Mouse (Mus musculus) kidney, embryonic 16.5 days (tissue): ENCODE results near the gene Lrrc8e. TPM values are rescaled to one million over a fixed set of nuclear protein-coding genes. Genes with fewer than 3 reads are reported as not detected.
"Not testable (repeated sequence)": the region's sequence is repeated elsewhere in the genome, so short reads cannot be mapped to it uniquely, and the experiment has no call there.

Source experiments
- ATAC-seq: fragments of 200-750 bp; cut with Nextera tagmentation; 2 replicates; pipeline ENCODE4 v1.8.0; 2017; ENCODE audit warnings: moderate TSS enrichment; ENCODE audit not compliant: low FRiP score, low TSS enrichment
- H3K27ac ChIP-seq: fragments of 300-500 bp; sonication (generic); 2 replicates; pipeline ENCODE4 v1.5.1; 2014; ENCODE audit warnings: low read length
- H3K27me3 ChIP-seq: fragments of 300-500 bp; sonication (generic); 2 replicates; pipeline ENCODE4 v1.6.1; 2014; ENCODE audit warnings: low read length, control low read depth, mixed read lengths; ENCODE audit not compliant: insufficient read depth
- H3K36me3 ChIP-seq: fragments of 300-500 bp; sonication (generic); 2 replicates; pipeline ENCODE4 v1.6.1; 2014; ENCODE audit warnings: low read length, control low read depth, mixed read lengths; ENCODE audit not compliant: insufficient read depth
- H3K4me1 ChIP-seq: fragments of 300-500 bp; sonication (generic); 2 replicates; pipeline ENCODE4 v1.6.1; 2014; ENCODE audit warnings: low read length, control low read depth, mixed read lengths; ENCODE audit not compliant: insufficient read depth
- H3K4me2 ChIP-seq: fragments of 300-500 bp; sonication (generic); replicated peaks from 2 replicates; pipeline ENCODE4 v1.6.1; 2014; ENCODE audit warnings: low read depth, low read length
- H3K4me3 ChIP-seq: fragments of 300-500 bp; sonication (generic); 2 replicates; pipeline ENCODE4 v1.5.1; 2014; ENCODE audit warnings: mild to moderate bottlenecking, low read length
- H3K9ac ChIP-seq: fragments of 300-500 bp; sonication (generic); replicated peaks from 2 replicates; pipeline ENCODE4 v1.6.1; 2014; ENCODE audit warnings: low read length
- H3K9me3 ChIP-seq: fragments of 300-500 bp; sonication (generic); 2 replicates; pipeline ENCODE4 v1.6.1; 2016; ENCODE audit warnings: low read length, control low read depth
- WGBS: fragments of 180-500 bp; shearing (Covaris S2); extraction: QIAGEN DNeasy Blood & Tissue Kit; methylation state at CpG from one replicate; pipeline ENCODE4 v1.1.7; 2014; 5-methylcytosine and 5-hydroxymethylcytosine counted together
- polyA plus RNA-seq: library from polyadenylated mRNA; unstranded; fragments of >200 nt; fragmentation: Nextera tagmentation; extraction: Ambion mirVana; gene quantifications from 2 replicates; pipeline ENCODE4 v1.2.1, GENCODE M21; 2015

Gene Lrrc8e
- polyA plus RNA-seq, 1 experiment from 2014 or later: 1.4 TPM

DNA sequence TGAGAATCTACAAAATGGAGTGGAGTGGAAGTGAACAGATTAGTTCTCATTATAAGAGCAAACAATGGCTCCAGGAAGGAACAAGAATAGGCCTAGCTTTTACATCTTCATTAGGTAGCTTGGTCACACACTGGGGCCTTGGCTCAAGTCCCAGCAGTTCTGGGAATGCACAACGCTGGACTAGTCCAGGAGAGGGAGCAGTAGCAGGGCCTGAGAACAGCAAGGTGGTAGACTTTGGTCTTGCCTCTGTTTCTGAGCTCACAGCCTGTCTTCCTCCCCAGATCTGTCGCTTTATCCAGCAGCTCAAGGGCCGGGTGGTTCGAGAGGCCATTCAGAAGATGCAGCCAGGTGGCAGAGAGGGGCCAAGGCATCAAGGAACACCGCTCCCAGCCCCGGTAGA lies 27.4 kb downstream of the Lrrc8e start:
- Histone ChIP-seq H3K9me3 (no peaks in the 10 kb centered on the region), H3K4me2 (peak overlapping the region; percentile 72), H3K9ac (peak overlapping the region; percentile 96), H3K36me3 (peaks cover 28% of the 10 kb centered on the region), H3K27ac (no peak overlapping the region; the same call in 1 of the 2 replicates), H3K4me3 (peak overlapping the region; percentile 95), H3K27me3 (no peaks in the 10 kb centered on the region), H3K4me1 (peaks cover 39% of the 10 kb centered on the region)
- ATAC-seq: no peak
- 61% methylated on average over 6 of the region's 6 CpGs for WGBS

DNA sequence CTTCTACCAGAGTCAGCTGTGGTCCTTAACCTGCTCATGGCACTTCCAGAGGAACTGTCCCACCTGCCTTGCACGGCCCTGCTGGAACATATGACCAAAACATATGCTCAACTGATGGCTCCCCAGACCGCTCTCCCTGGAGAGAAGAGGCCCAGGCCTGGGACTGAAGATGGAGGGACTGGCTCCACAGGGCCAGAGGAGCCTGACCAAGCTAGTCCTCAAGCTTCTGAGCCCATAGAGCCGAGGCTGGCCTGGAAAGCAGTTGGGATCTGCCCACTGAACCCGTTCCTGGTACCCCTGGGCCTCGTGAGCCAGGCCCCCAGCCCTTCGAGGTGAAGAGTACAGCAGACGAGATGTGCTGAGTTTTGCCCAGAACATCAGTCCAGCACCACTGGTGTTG lies 28.8 kb downstream of the Lrrc8e start:
- not testable (repeated sequence) for H3K4me2 ChIP-seq, H3K9ac ChIP-seq, ATAC-seq, H3K4me3 ChIP-seq, H3K27ac ChIP-seq, H3K9me3 ChIP-seq, H3K27me3 ChIP-seq
- Histone ChIP-seq H3K36me3 (peaks cover 37% of the 10 kb centered on the region), H3K4me1 (peaks cover 35% of the 10 kb centered on the region)
- 82% methylated on average over 7 of the region's 7 CpGs for WGBS

DNA sequence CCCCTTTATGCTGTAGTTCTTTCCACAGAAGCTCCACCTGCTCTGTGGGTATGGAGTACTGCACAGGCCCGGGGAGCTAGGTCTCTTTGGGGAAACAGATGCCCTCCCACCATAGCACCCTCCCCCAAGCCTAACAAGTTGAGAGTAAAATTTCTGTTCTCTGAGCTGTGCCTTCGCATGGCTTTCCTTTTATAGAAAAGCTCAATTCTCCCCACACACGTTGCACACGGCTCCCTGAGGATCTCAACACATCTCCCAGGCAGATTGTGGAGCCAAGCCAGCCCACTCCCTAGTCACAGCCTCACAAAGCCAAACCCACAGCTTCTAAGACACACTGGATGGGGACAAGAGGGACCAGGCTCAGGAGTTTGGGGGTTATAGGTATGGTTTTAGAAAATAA lies 30.3 kb downstream of the Lrrc8e start:
- 46% methylated on average over 4 of the region's 4 CpGs for WGBS
- Histone ChIP-seq H3K4me2 (no peak overlapping the region), H3K9ac (no peak overlapping the region), H3K27me3 (no peaks in the 10 kb centered on the region), H3K27ac (no peak overlapping the region), H3K36me3 (peaks cover 50% of the 10 kb centered on the region), H3K4me1 (peaks cover 34% of the 10 kb centered on the region), H3K9me3 (no peaks in the 10 kb centered on the region), H3K4me3 (no peak overlapping the region)
- no peak for ATAC-seq

- Histone ChIP-seq H3K9ac (peak overlapping the region; percentile 89; the same call in 1 of the 2 replicates), H3K4me3 (peak overlapping the region; percentile 86), H3K4me2 (peak overlapping the region; percentile 91), H3K27ac (no peak overlapping the region), H3K36me3 (peaks cover 53% of the 10 kb centered on the region), H3K4me1 (peaks cover 34% of the 10 kb centered on the region), H3K9me3 (no peaks in the 10 kb centered on the region), H3K27me3 (no peaks in the 10 kb centered on the region)
- 80% methylated on average over 4 of the region's 4 CpGs for WGBS
- no peak for ATAC-seq
Measured at GRCm38 (mm10) chr8:4257350-4257749, 30.7 kb downstream of the Lrrc8e start.

DNA sequence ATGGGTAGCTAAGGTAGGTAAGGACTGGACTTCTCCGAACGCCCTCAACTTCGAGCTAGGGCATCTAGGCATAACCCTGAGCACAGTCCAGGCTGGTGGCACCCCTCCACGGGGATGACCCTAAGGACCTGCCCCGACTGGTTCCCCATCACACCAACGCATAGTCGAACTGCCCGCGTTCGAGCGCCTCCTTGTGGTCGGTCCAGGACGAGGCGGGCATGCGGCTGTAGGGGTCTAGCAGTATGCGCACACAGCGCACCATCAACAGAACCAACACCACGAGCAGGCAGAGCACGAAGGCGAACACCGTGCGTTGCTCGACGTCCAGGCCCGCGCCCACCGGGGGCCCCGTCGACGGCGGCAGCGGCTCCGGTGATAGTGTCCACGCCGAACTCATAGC lies 31.6 kb downstream of the Lrrc8e start:
- peak overlapping the region; percentile 70; the same call in 1 of the 2 replicates for H3K27ac ChIP-seq
- H3K27me3 ChIP-seq: no peaks in the 10 kb centered on the region
- no peaks in the 10 kb centered on the region for H3K9me3 ChIP-seq
- peaks cover 31% of the 10 kb centered on the region for H3K4me1 ChIP-seq
- H3K4me3 ChIP-seq: peak overlapping the region; percentile 86
- WGBS: 3% methylated on average over 35 of the region's 35 CpGs
- ATAC-seq: peak; percentile 50
- H3K4me2 ChIP-seq: peak overlapping the region; percentile 91
- H3K9ac ChIP-seq: peak overlapping the region; percentile 89
- peaks cover 60% of the 10 kb centered on the region for H3K36me3 ChIP-seq

GRCm38 (mm10) chr8:4258678-4259077 lies 32.1 kb downstream of the Lrrc8e start:
- Histone ChIP-seq H3K4me2 (peak overlapping the region; percentile 91), H3K36me3 (peaks cover 60% of the 10 kb centered on the region), H3K9me3 (no peaks in the 10 kb centered on the region), H3K4me3 (peak overlapping the region; percentile 86), H3K4me1 (peaks cover 28% of the 10 kb centered on the region), H3K27me3 (no peaks in the 10 kb centered on the region), H3K9ac (peak overlapping the region; percentile 89), H3K27ac (peak overlapping the region; percentile 70)
- WGBS: under 1% methylated on average over 32 of the region's 32 CpGs
- ATAC-seq: peak; percentile 66

DNA sequence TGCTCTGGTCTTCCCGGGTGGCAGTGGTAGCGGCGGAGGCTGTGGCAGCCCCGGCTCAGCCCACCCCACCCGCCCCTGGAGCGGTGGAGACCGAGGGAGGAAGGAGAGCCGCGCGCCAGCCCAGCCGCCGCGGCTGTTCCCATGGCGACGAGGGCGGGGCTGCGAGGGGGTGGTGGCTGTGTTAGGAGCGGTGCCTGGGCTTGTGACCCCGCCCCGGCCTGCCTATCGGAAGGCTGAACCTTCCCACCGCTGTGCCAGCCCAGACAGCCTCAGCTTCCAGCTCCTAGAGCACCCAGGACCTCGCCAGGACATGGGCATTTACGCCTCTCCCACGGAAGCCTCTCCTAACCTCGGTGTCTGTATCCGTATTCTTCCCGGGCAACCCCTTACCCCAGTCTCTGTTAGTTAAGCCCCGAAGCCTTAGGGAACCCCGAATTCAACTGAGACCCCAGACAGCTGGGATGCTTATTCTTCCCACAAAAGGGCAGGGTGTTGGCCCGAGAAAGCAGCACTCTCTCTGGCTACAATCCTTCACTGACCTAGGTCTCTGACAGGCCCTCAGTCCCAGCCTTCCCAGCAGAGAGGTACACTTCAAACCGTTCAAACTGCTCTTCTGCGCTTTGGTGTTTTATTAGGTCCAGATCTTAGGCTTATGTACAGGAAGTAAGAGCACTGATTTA lies 32.6 kb downstream of the Lrrc8e start, which contains the start of gene Ctxn1:
TSS of gene Ctxn1 (minus strand) at position 150 of the 680 bp plus-strand sequence.
- H3K27ac ChIP-seq: peak within 1 kb of the TSS; percentile 70
- no peaks in the 10 kb centered on the region for H3K27me3 ChIP-seq
- H3K4me2 ChIP-seq: peak within 1 kb of the TSS; percentile 91
- H3K9me3 ChIP-seq: no peaks in the 10 kb centered on the region
- H3K9ac ChIP-seq: peak within 1 kb of the TSS; percentile 89
- peaks cover 23% of the 10 kb centered on the region for H3K4me1 ChIP-seq
- peak; percentile 92 for ATAC-seq
- H3K4me3 ChIP-seq: peak within 1 kb of the TSS; percentile 86
- peaks cover 65% of the 10 kb centered on the region for H3K36me3 ChIP-seq
- 4% methylated on average over 31 of the region's 33 CpGs for WGBS

DNA sequence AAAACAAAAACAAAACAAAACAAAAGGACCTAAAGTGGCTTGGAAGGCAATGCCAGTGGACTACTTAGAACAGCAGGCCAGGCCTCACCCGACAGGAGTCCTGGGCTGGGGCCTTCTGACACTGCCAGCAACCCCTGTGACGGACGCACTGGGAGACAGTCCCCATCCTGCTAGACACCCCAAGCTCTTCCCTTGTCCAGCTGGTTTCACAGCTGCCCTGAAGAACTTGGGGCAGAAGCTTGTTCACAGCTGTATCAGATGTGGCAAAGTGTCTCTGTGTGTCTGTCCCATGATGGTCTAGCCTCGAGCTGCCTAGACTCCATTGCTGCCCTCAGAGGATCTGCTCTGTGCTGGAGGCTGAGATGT lies 33.2 kb downstream of the Lrrc8e start:
- 81% methylated on average over 4 of the region's 4 CpGs for WGBS
- H3K27ac ChIP-seq: peak overlapping the region; percentile 61
- peak overlapping the region; percentile 49; the same call in 1 of the 2 replicates for H3K9ac ChIP-seq
- no peaks in the 10 kb centered on the region for H3K27me3 ChIP-seq
- peaks cover 20% of the 10 kb centered on the region for H3K4me1 ChIP-seq
- H3K4me2 ChIP-seq: no peak overlapping the region
- no peak for ATAC-seq
- H3K4me3 ChIP-seq: no peak overlapping the region
- H3K9me3 ChIP-seq: no peaks in the 10 kb centered on the region
- H3K36me3 ChIP-seq: peaks cover 67% of the 10 kb centered on the region

DNA sequence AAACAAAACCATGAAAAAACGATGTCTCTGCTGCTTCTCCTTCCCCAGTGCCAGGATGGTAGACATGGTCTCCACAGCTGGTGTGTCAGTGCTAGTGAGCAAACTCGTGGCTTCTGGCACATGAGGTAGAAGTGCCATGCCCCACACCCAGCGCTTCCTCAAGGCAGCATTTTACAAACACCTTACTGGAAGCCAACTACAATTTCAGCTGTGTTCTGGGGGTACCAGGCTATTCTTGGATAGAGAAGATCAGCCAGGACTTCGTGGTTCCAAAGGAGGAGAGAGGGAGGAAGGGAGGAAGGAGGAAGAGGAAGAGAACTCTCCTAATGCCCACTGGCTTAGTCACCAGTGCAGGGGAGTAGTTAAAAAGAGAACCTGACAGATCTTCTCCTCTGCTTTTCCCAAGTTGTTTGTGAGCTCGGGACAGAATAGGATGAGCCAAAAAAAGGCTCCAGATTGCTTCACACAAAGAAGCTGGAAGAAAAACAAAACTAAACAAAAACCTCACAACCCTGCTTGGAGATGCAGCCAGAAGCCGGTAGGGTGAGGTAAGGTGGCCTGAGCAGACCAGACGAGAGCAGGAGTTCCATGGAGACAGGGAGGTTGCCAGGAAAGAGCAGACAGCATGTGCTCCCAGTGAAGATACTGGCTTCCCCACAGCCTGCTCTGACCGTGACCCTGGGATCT lies 36.6 kb downstream of the Lrrc8e start:
- 85% methylated on average over 8 of the region's 8 CpGs for WGBS
- no peak overlapping the region for H3K4me3 ChIP-seq
- H3K27ac ChIP-seq: no peak overlapping the region
- H3K27me3 ChIP-seq: no peaks in the 10 kb centered on the region
- no peak overlapping the region for H3K9ac ChIP-seq
- ATAC-seq: no peak
- peaks cover 7% of the 10 kb centered on the region; the same call in 1 of the 2 replicates for H3K4me1 ChIP-seq
- no peaks in the 10 kb centered on the region for H3K9me3 ChIP-seq
- H3K36me3 ChIP-seq: peaks cover 77% of the 10 kb centered on the region
- no peak overlapping the region for H3K4me2 ChIP-seq
